ENCODE assay signal across 28 mouse cellular contexts in genomic region chr1:83031950-83032349, GRCm38 (mm10). TPM values are rescaled to one million over a fixed set of nuclear protein-coding genes. Genes with fewer than 3 reads are reported as not detected.
DNase-seq lines count a peak whose midpoint lies in the region; ATAC-seq and TF ChIP-seq lines count a peak whose summit lies in the region.
"Had no signal": no experiment of that assay in that cellular context is flagged by ENCODE, and none has a peak within 500 bp of the region (broad histone marks: within the 10 kb centered on the region; RNA-seq: fewer than 3 reads in every experiment).

No protein-coding gene starts in this region.

- no peak for TF ChIP-seq EP300 in lung, postnatal 0 days (IDR thresholded peaks at IDR 0.05)

- TF ChIP-seq CTCF in kidney, adult 2 months (conservative IDR thresholded peaks at IDR 0.05; ENCODE audit: insufficient read depth, insufficient read length, low read depth, low read length) = no peak
- TF ChIP-seq CTCF in lung, postnatal 0 days (IDR thresholded peaks at IDR 0.05) = no peak

- no peak for TF ChIP-seq POLR2A in kidney, adult 2 months (IDR thresholded peaks at IDR 0.05; ENCODE audit: low read depth, low read length)

- peaks cover 6% of the 10 kb centered on the region for H3K4me1 ChIP-seq in kidney, adult 2 months (ENCODE audit: control insufficient read depth, insufficient read depth, low read length)
- no peaks in the 10 kb centered on the region for H3K4me1 ChIP-seq in lung, postnatal 0 days (ENCODE audit: insufficient read depth, low read depth, low read length)
- H3K4me1 ChIP-seq: embryonic facial prominence, embryonic 10.5 days; embryonic facial prominence, embryonic 12.5 days had no signal

- H3K4me3 ChIP-seq in kidney, adult 2 months (ENCODE audit: insufficient read depth, low read depth, low read length) = no peak overlapping the region
- H3K4me3 ChIP-seq in lung, postnatal 0 days (ENCODE audit: low read depth, low read length) = no peak overlapping the region
- H3K4me3 ChIP-seq: embryonic facial prominence, embryonic 10.5 days; embryonic facial prominence, embryonic 12.5 days had no signal

- H3K9me3 ChIP-seq in lung, postnatal 0 days (ENCODE audit: low read length) = no peaks in the 10 kb centered on the region
- H3K9me3 ChIP-seq: embryonic facial prominence, embryonic 10.5 days; embryonic facial prominence, embryonic 12.5 days; G1E had no signal

- 28% methylated on average over 1 of the region's 1 CpGs for WGBS in kidney, adult 2 months
- WGBS in lung, postnatal 0 days = 23% methylated on average over 1 of the region's 1 CpGs

- H3K27me3 ChIP-seq in kidney, adult 2 months (replicated peaks; ENCODE audit: control insufficient read depth, insufficient read depth, low read length) = no peaks in the 10 kb centered on the region
- no peaks in the 10 kb centered on the region for H3K27me3 ChIP-seq in lung, postnatal 0 days (replicated peaks; ENCODE audit: insufficient read depth, low read length)
- H3K27me3 ChIP-seq: CH12.LX; embryonic facial prominence, embryonic 12.5 days; Patski had no signal

- H3K27ac ChIP-seq in kidney, adult 2 months (ENCODE audit: insufficient read depth, low read depth, low read length) = no peak overlapping the region; the same call in 1 of the 2 replicates
- no peak overlapping the region for H3K27ac ChIP-seq in lung, postnatal 0 days (ENCODE audit: low read length)
- H3K27ac ChIP-seq: embryonic facial prominence, embryonic 10.5 days; embryonic facial prominence, embryonic 12.5 days had no signal

- peak; percentile 57; the same call in 1 of the 2 replicates for ATAC-seq in frontal cortex, adult (ENCODE audit: low TSS enrichment)
- ATAC-seq in lung, postnatal 0 days = peak; percentile 57
- ATAC-seq in megakaryocyte-erythroid progenitor cell, adult 5-6 weeks (replicated peaks; ENCODE audit: low FRiP score, low TSS enrichment, poor library complexity, severe bottlenecking) = no peak
- ATAC-seq: activated CD4-positive, CD25-positive, alpha-beta regulatory T cell, adult 4 months; CD4-positive, CD25-positive, alpha-beta regulatory T cell, adult 4 months; forebrain, embryonic 14.5 days had no signal

- no peak overlapping the region for H3K4me2 ChIP-seq in lung, postnatal 0 days (replicated peaks; ENCODE audit: low read depth, low read length)
- H3K4me2 ChIP-seq: embryonic facial prominence, embryonic 12.5 days had no signal

- H3K9ac ChIP-seq in lung, postnatal 0 days (replicated peaks; ENCODE audit: low read depth) = no peak overlapping the region
- H3K9ac ChIP-seq: embryonic facial prominence, embryonic 12.5 days had no signal

- no peak for DNase-seq in frontal cortex, adult 2 months (ENCODE audit: extremely low spot score in 1 of 2, low spot score in 1 of 2)
- peak; percentile 36 for DNase-seq in kidney, adult 2 months
- no peak for DNase-seq in kidney, postnatal 10 days
- DNase-seq in lung, postnatal 0 days (ENCODE audit: low spot score) = peak; percentile 38
- DNase-seq in lung, postnatal 25 days (ENCODE audit: low spot score) = no peak
- DNase-seq: adrenal gland, adult 8-10 months; adrenal gland, postnatal 14 days; adrenal gland, postnatal 36 days; B cell, adult 2 months; cerebellum, adult 11-12 months; cerebellum, adult 2 months; cerebellum, adult 9-10 months; cerebellum, postnatal 10 days; cerebellum, postnatal 25 days had no signal

- H3K36me3 ChIP-seq in kidney, adult 2 months (ENCODE audit: control insufficient read depth, insufficient read depth, low read length) = no peaks in the 10 kb centered on the region
- no peaks in the 10 kb centered on the region for H3K36me3 ChIP-seq in lung, postnatal 0 days (ENCODE audit: insufficient read depth, low read length)
- H3K36me3 ChIP-seq: embryonic facial prominence, embryonic 10.5 days; embryonic facial prominence, embryonic 12.5 days; G1E had no signal

RNA-seq across cellular contexts. Expression of gene Slc19a3, which starts 6.3 kb away (rescaled TPM):
- polyA plus RNA-seq in frontal cortex, adult 2 months (2012; rRNA removed) = 3.8 and 5.0 TPM in 2 replicates
- polyA plus RNA-seq in kidney, adult 2 months (2012; rRNA removed) = 18.2 and 22.0 TPM in 2 replicates
- 2.1 and 2.5 TPM in 2 replicates for polyA plus RNA-seq in lung, postnatal 0 days (2015; fragmentation: Nextera tagmentation; extraction: Ambion mirVana)
- total RNA-seq in megakaryocyte-erythroid progenitor cell, adult 5-6 weeks (2014; fragmentation: Nextera tagmentation) = not detected in 2 replicates
- not detected in 2 replicates for total RNA-seq in megakaryocyte-erythroid progenitor cell, adult 5-6 weeks (2017)
- total RNA-seq: adrenal gland, postnatal 14 days had no signal
- polyA plus RNA-seq: activated CD4-positive, CD25-positive, alpha-beta regulatory T cell, adult 4 months; CD4-positive, CD25-positive, alpha-beta regulatory T cell, adult 4 months; G1E had no signal

RNA-seq across cellular contexts. Expression of gene Krtap28-10, which starts 10.3 kb away (rescaled TPM):
- not detected in 2 replicates for polyA plus RNA-seq in frontal cortex, adult 2 months (2012; rRNA removed)
- not detected in 2 replicates for polyA plus RNA-seq in kidney, adult 2 months (2012; rRNA removed)
- not detected in 2 replicates for polyA plus RNA-seq in lung, postnatal 0 days (2015; fragmentation: Nextera tagmentation; extraction: Ambion mirVana)
- not detected in 2 replicates for total RNA-seq in megakaryocyte-erythroid progenitor cell, adult 5-6 weeks (2014; fragmentation: Nextera tagmentation)
- total RNA-seq in megakaryocyte-erythroid progenitor cell, adult 5-6 weeks (2017) = not detected in 2 replicates
- total RNA-seq: adrenal gland, adult 18-20 months; adrenal gland, adult 8-10 months; adrenal gland, postnatal 14 days; adrenal gland, postnatal 36 days; CH12.LX; G1E had no signal
- polyA plus RNA-seq: activated CD4-positive, CD25-positive, alpha-beta regulatory T cell, adult 4 months; CD4-positive, CD25-positive, alpha-beta regulatory T cell, adult 4 months; cerebellum, adult 2 months; cortical plate, adult 2 months; embryonic facial prominence, embryonic 10.5 days; embryonic facial prominence, embryonic 12.5 days; forebrain, embryonic 11.5 days; forebrain, embryonic 14.5 days; G1E; Patski had no signal

RNA-seq across cellular contexts. Expression of gene Gm47969, which starts 12.8 kb away (rescaled TPM):
- polyA plus RNA-seq in frontal cortex, adult 2 months (2012; rRNA removed) = 0.14 TPM in 1 of 2 replicates, not detected in the other
- not detected in 2 replicates for polyA plus RNA-seq in kidney, adult 2 months (2012; rRNA removed)
- polyA plus RNA-seq in lung, postnatal 0 days (2015; fragmentation: Nextera tagmentation; extraction: Ambion mirVana) = 0.45 and 1.0 TPM in 2 replicates
- not detected in 2 replicates for total RNA-seq in megakaryocyte-erythroid progenitor cell, adult 5-6 weeks (2014; fragmentation: Nextera tagmentation)
- total RNA-seq in megakaryocyte-erythroid progenitor cell, adult 5-6 weeks (2017) = not detected in 2 replicates
- total RNA-seq: adrenal gland, adult 18-20 months; adrenal gland, adult 8-10 months; adrenal gland, postnatal 14 days; adrenal gland, postnatal 36 days; CH12.LX had no signal
- polyA plus RNA-seq: activated CD4-positive, CD25-positive, alpha-beta regulatory T cell, adult 4 months; CD4-positive, CD25-positive, alpha-beta regulatory T cell, adult 4 months; cerebellum, adult 2 months; cortical plate, adult 2 months; embryonic facial prominence, embryonic 10.5 days; embryonic facial prominence, embryonic 12.5 days; embryonic facial prominence, embryonic 14.5 days; forebrain, embryonic 11.5 days; forebrain, embryonic 14.5 days; G1E; Patski had no signal

RNA-seq across cellular contexts. Expression of gene A030005K14Rik, which starts 27.2 kb away (rescaled TPM):
- polyA plus RNA-seq in frontal cortex, adult 2 months (2012; rRNA removed) = not detected in 2 replicates
- not detected in 2 replicates for polyA plus RNA-seq in kidney, adult 2 months (2012; rRNA removed)
- polyA plus RNA-seq in lung, postnatal 0 days (2015; fragmentation: Nextera tagmentation; extraction: Ambion mirVana) = not detected in 2 replicates
- not detected in 2 replicates for total RNA-seq in megakaryocyte-erythroid progenitor cell, adult 5-6 weeks (2014; fragmentation: Nextera tagmentation)
- total RNA-seq in megakaryocyte-erythroid progenitor cell, adult 5-6 weeks (2017) = not detected in 2 replicates
- total RNA-seq: adrenal gland, adult 18-20 months; adrenal gland, adult 8-10 months; adrenal gland, postnatal 14 days; adrenal gland, postnatal 36 days; CH12.LX; G1E had no signal
- polyA plus RNA-seq: activated CD4-positive, CD25-positive, alpha-beta regulatory T cell, adult 4 months; CD4-positive, CD25-positive, alpha-beta regulatory T cell, adult 4 months; cerebellum, adult 2 months; cortical plate, adult 2 months; embryonic facial prominence, embryonic 10.5 days; embryonic facial prominence, embryonic 12.5 days; embryonic facial prominence, embryonic 14.5 days; forebrain, embryonic 11.5 days; forebrain, embryonic 14.5 days; G1E; Patski had no signal

RNA-seq across cellular contexts. Expression of gene Krtap28-13, which starts 28.8 kb away (rescaled TPM):
- 0.18 TPM in 1 of 2 replicates, not detected in the other for polyA plus RNA-seq in frontal cortex, adult 2 months (2012; rRNA removed)
- not detected in 2 replicates for polyA plus RNA-seq in kidney, adult 2 months (2012; rRNA removed)
- polyA plus RNA-seq in lung, postnatal 0 days (2015; fragmentation: Nextera tagmentation; extraction: Ambion mirVana) = 0.16 TPM in 1 of 2 replicates, not detected in the other
- not detected in 2 replicates for total RNA-seq in megakaryocyte-erythroid progenitor cell, adult 5-6 weeks (2014; fragmentation: Nextera tagmentation)
- not detected in 2 replicates for total RNA-seq in megakaryocyte-erythroid progenitor cell, adult 5-6 weeks (2017)
- total RNA-seq: adrenal gland, adult 18-20 months; adrenal gland, adult 8-10 months; adrenal gland, postnatal 14 days; adrenal gland, postnatal 36 days; CH12.LX had no signal
- polyA plus RNA-seq: activated CD4-positive, CD25-positive, alpha-beta regulatory T cell, adult 4 months; CD4-positive, CD25-positive, alpha-beta regulatory T cell, adult 4 months; cerebellum, adult 2 months; cortical plate, adult 2 months; embryonic facial prominence, embryonic 10.5 days; embryonic facial prominence, embryonic 12.5 days; forebrain, embryonic 11.5 days; forebrain, embryonic 14.5 days; G1E; Patski had no signal

Comparison
In these comparisons a context has a peak if more than half of its experiments do, and no peak if none do; other contexts are left out.
1. DNase-seq: peak in kidney, adult 2 months (single experiment) and lung, postnatal 0 days (single experiment); none in frontal cortex, adult 2 months (0 of 2), kidney, postnatal 10 days (single experiment) and lung, postnatal 25 days (single experiment).